Mouse (Mus musculus): ENCODE results near the gene Zfp710. TPM values are rescaled to one million over a fixed set of nuclear protein-coding genes. Genes with fewer than 3 reads are reported as not detected.

Zfp710 gene
- total and polyA plus RNA-seq, 3 experiments, result 14.8 to 19.1 TPM; not detected in 1

DNA sequence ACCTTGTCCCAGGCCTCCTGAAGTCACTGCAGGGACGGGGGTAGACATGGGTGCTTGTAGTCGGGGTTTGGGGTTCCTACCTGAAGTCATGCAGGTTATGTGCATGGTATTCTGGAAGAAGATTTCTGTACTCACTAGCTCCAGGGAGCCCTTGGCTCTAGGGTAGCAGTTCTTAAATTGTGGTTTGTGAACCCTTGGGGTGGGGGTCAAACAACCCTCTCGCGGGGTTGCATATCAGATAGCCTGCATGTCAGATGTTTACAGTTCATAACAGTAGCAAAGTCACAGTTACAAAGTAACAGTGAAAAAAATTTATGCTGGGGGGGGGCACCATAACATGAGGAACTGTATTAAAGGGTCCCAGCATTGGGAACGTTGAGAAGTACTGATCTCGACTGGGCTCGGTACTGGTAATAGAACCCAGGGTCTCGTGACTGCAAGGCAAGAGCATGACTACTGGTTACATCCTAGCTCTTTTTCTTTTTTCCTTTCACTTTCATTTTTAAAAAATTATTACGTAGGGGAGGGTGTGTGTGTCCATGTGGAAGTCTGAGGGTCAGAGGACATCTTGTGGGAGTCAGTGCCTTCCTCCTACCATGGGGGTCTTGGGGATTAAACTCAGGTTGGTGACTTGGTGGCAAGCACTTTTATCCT, 8.6 kb downstream of the Zfp710 start:
- no peak for DNase-seq (ENCODE audit: low read depth, low spot score)
- peak overlapping the region; percentile 11 for H3K9ac ChIP-seq (ENCODE audit: control insufficient read depth, low read depth, low read length, poor library complexity, severe bottlenecking)
- H3K9me3 ChIP-seq (replicated peaks; ENCODE audit: insufficient read depth, low read length), result no peaks in the 10 kb centered on the region
- H3K27ac ChIP-seq (ENCODE audit: control insufficient read depth, low read depth, low read length), result no peak overlapping the region; the same call in 1 of the 2 replicates
- H3K4me1 ChIP-seq (ENCODE audit: control insufficient read depth in 1 of 2, insufficient read depth in 2 of 2, low read length in 2 of 2), result peaks cover 23 to 46% of the 10 kb centered on the region in 2 experiments
- H3K27me3 ChIP-seq (ENCODE audit: control insufficient read depth in 1 of 2, insufficient read depth in 2 of 2, low read length in 2 of 2), result no peaks in the 10 kb centered on the region
- peak overlapping the region; percentile 2 to 30; a peak in 3 of 4 replicates for H3K4me3 ChIP-seq (ENCODE audit: control insufficient read depth in 1 of 2, insufficient read depth in 1 of 2, low read depth in 2 of 2, low read length in 2 of 2)
- H3K79me2 ChIP-seq (ENCODE audit: control insufficient read depth, insufficient read depth, low read length, poor library complexity), result peaks cover 41% of the 10 kb centered on the region
- peaks cover 0 to 38% of the 10 kb centered on the region in 2 experiments; a peak in 2 of 4 replicates for H3K36me3 ChIP-seq (ENCODE audit: control insufficient read depth in 1 of 2, insufficient read depth in 2 of 2, low read length in 2 of 2)
- peak; percentile 43; the same call in 1 of the 2 replicates for TF ChIP-seq MXI1 (IDR thresholded peaks at IDR 0.05; ENCODE audit: low read depth, low read length)
- TF ChIP-seq EP300 (IDR thresholded peaks at IDR 0.05; ENCODE audit: low read depth in 1 of 2, low read length in 2 of 2), result 0 out of 4 replicates have a peak, but pooled peaks of 1 of the 2 experiments have one; percentile 8
- no peak for TF ChIP-seq POLR2AphosphoS5 (IDR thresholded peaks at IDR 0.05; ENCODE audit: borderline replicate concordance, low read depth, low read length)
- TF ChIP-seq SIN3A (IDR thresholded peaks at IDR 0.05; ENCODE audit: low read length), result peak; percentile 61; the same call in 1 of the 2 replicates
- TF ChIP-seq ETS1 (IDR thresholded peaks at IDR 0.05; ENCODE audit: low read depth, low read length), result peak; percentile 34
- TF ChIP-seq CHD1 (IDR thresholded peaks at IDR 0.05; ENCODE audit: low read depth, low read length), result no peak

DNA sequence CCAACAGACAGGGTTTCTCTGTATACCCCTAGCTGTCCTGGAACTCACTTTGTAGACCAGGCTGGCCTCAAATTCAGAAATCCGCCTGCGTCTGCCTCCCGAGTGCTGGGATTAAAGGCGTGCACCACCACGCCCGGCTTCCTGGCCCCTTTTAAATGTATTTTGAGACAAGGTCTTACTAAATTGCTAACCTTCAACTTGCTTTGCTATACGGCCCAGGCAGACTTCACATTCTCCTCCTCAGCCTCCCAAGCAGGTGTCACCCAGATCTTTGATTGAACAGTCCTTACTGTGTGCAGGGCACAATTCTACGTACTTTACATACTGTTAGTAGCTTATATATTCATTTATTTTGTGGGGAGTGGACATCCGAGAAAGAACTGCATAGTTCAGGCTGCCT, 9.2 kb downstream of the Zfp710 start:
- TF ChIP-seq KAT2A (conservative IDR thresholded peaks at IDR 0.05; ENCODE audit: low read depth, low read length) (no peak), CHD2 (IDR thresholded peaks at IDR 0.05; ENCODE audit: low read length) (no peak), ZNF384 (IDR thresholded peaks at IDR 0.05; ENCODE audit: low read depth, low read length) (no peak), CHD1 (IDR thresholded peaks at IDR 0.05; ENCODE audit: low read depth, low read length) (no peak), ELF1 (IDR thresholded peaks at IDR 0.05; ENCODE audit: low read depth, low read length) (no peak), MAFK (IDR thresholded peaks at IDR 0.05; ENCODE audit: borderline replicate concordance, low read depth, low read length) (no peak), POLR2AphosphoS2 (IDR thresholded peaks at IDR 0.05; ENCODE audit: low read length) (no peak), MAX (IDR thresholded peaks at IDR 0.05; ENCODE audit: low read length) (no peak), MYC (IDR thresholded peaks at IDR 0.05; ENCODE audit: low read depth, low read length) (no peak), NRF1 (IDR thresholded peaks at IDR 0.05; ENCODE audit: insufficient read depth, low read depth, low read length, poor library complexity, severe bottlenecking) (no peak), SIN3A (IDR thresholded peaks at IDR 0.05; ENCODE audit: low read length) (no peak), POLR2AphosphoS5 (IDR thresholded peaks at IDR 0.05; ENCODE audit: borderline replicate concordance, low read depth, low read length) (no peak), TCF12 (IDR thresholded peaks at IDR 0.05; ENCODE audit: low read depth, low read length) (no peak), USF2 (IDR thresholded peaks at IDR 0.05; ENCODE audit: borderline replicate concordance in 1 of 2, insufficient read depth in 1 of 2, low read depth in 1 of 2, low read length in 2 of 2) (no peak), GABPA (IDR thresholded peaks at IDR 0.05; ENCODE audit: low read depth, low read length) (no peak), CTCF (IDR thresholded peaks at IDR 0.05 in 2 of 3, conservative IDR thresholded peaks at IDR 0.05 in 1 of 3; ENCODE audit: control insufficient read depth in 1 of 3, insufficient read depth in 1 of 3, low read depth in 2 of 3, low read length in 3 of 3, poor library complexity in 1 of 3, severe bottlenecking in 1 of 3) (no peak), E2F4 (IDR thresholded peaks at IDR 0.05; ENCODE audit: borderline replicate concordance, low read depth, low read length) (no peak), MEF2A (IDR thresholded peaks at IDR 0.05; ENCODE audit: extremely low read depth, insufficient replicate concordance, low read depth, low read length, poor library complexity, severe bottlenecking) (no peak)
- Histone ChIP-seq H3K27ac (ENCODE audit: control insufficient read depth, low read depth, low read length) (no peak overlapping the region), H3K4me3 (ENCODE audit: control insufficient read depth in 1 of 2, insufficient read depth in 1 of 2, low read depth in 2 of 2, low read length in 2 of 2) (no peak overlapping the region), H3K9ac (ENCODE audit: control insufficient read depth, low read depth, low read length, poor library complexity, severe bottlenecking) (no peak overlapping the region), H3K4me1 (ENCODE audit: control insufficient read depth in 1 of 2, insufficient read depth in 2 of 2, low read length in 2 of 2) (peaks cover 22 to 44% of the 10 kb centered on the region in 2 experiments), H3K9me3 (replicated peaks; ENCODE audit: insufficient read depth, low read length) (no peaks in the 10 kb centered on the region), H3K36me3 (ENCODE audit: control insufficient read depth in 1 of 2, insufficient read depth in 2 of 2, low read length in 2 of 2) (peaks cover 0 to 34% of the 10 kb centered on the region in 2 experiments; a peak in 2 of 4 replicates), H3K27me3 (ENCODE audit: control insufficient read depth in 1 of 2, insufficient read depth in 2 of 2, low read length in 2 of 2) (no peaks in the 10 kb centered on the region), H3K79me2 (ENCODE audit: control insufficient read depth, insufficient read depth, low read length, poor library complexity) (peaks cover 35% of the 10 kb centered on the region)
- no peak for DNase-seq (ENCODE audit: low read depth, low spot score)

All from MEL (cell line).